Mouse (Mus musculus) MEL (cell line): ENCODE data around the gene Fars2. TPM values are rescaled to one million over a fixed set of nuclear protein-coding genes. Genes with fewer than 3 reads are reported as not detected.

Experiments
- DNase-seq: peaks from one replicate; pipeline ENCODE4 v3.0.0; 2011; ENCODE audit warnings: low read depth, low spot score
- H3K27ac ChIP-seq: 2 replicates; pipeline ENCODE4 v1.5.1; 2012; ENCODE audit warnings: low read depth, mild to moderate bottlenecking, control low read depth, low read length, moderate library complexity; ENCODE audit not compliant: control insufficient read depth
- H3K27me3 ChIP-seq, 2 experiments: fragments of 150-350 bp in 1 of 2; sonication (generic) in 1 of 2; 2 replicates each; pipeline ENCODE4 v1.6.1; 2012; ENCODE audit warnings: low read length in 2 of 2, mild to moderate bottlenecking in 2 of 2, improper control_type of control experiment in 1 of 2, moderate library complexity in 1 of 2; ENCODE audit not compliant: insufficient read depth in 2 of 2, control insufficient read depth in 1 of 2
- H3K36me3 ChIP-seq, 2 experiments: 2 replicates each; pipeline ENCODE4 v1.6.1; 2012 to 2014; ENCODE audit warnings: low read length in 2 of 2, improper control_type of control experiment in 1 of 2, inconsistent platforms in 1 of 2, mild to moderate bottlenecking in 1 of 2; ENCODE audit not compliant: insufficient read depth in 2 of 2, control insufficient read depth in 1 of 2
- H3K4me1 ChIP-seq, 2 experiments: fragments of 150-350 bp in 1 of 2; sonication (generic) in 1 of 2; 2 replicates each; pipeline ENCODE4 v1.6.1; 2012; ENCODE audit warnings: low read length in 2 of 2, improper control_type of control experiment in 1 of 2, mild to moderate bottlenecking in 1 of 2; ENCODE audit not compliant: insufficient read depth in 2 of 2, control insufficient read depth in 1 of 2
- H3K4me3 ChIP-seq, 2 experiments: fragments of 150-350 bp in 1 of 2; sonication (generic) in 1 of 2; 2 replicates each; pipeline ENCODE4 v1.5.1; 2012; ENCODE audit warnings: low read depth in 2 of 2, low read length in 2 of 2, mild to moderate bottlenecking in 2 of 2, moderate library complexity in 2 of 2, control low read depth in 1 of 2, improper control_type of control experiment in 1 of 2; ENCODE audit not compliant: control insufficient read depth in 1 of 2, insufficient read depth in 1 of 2
- H3K79me2 ChIP-seq: 2 replicates; pipeline ENCODE4 v1.6.1; 2012; ENCODE audit warnings: mild to moderate bottlenecking, low read length, moderate library complexity; ENCODE audit not compliant: control insufficient read depth, poor library complexity, insufficient read depth
- H3K9ac ChIP-seq: 2 replicates; pipeline ENCODE4 v1.6.1; 2012; ENCODE audit warnings: low read depth, mild to moderate bottlenecking, control low read depth, low read length, moderate library complexity; ENCODE audit not compliant: control insufficient read depth, poor library complexity, severe bottlenecking
- H3K9me3 ChIP-seq: fragments of 150-350 bp; sonication (generic); replicated peaks from 2 replicates; pipeline ENCODE4 v1.6.1; 2012; ENCODE audit warnings: mild to moderate bottlenecking, low read length, improper control_type of control experiment, moderate library complexity; ENCODE audit not compliant: insufficient read depth
- CHD1 ChIP-seq: IDR thresholded peaks from 2 replicates; pipeline ENCODE4 v1.6.1; 2012; ENCODE audit warnings: low read depth, mild to moderate bottlenecking, inconsistent platforms, low read length, improper control_type of control experiment
- CHD2 ChIP-seq: IDR thresholded peaks from 2 replicates; pipeline ENCODE4 v1.6.1; 2011; ENCODE audit warnings: low read length, improper control_type of control experiment
- CTCF ChIP-seq, 3 experiments: IDR thresholded peaks in 2 of 3; conservative IDR thresholded peaks in 1 of 3; 2 replicates each; pipeline ENCODE4 v1.5.1; 2011 to 2012; ENCODE audit warnings: low read length in 3 of 3, low read depth in 2 of 3, mild to moderate bottlenecking in 2 of 3, improper control_type of control experiment in 1 of 3, inconsistent platforms in 1 of 3, mixed read lengths in 1 of 3, moderate library complexity in 1 of 3; ENCODE audit not compliant: control insufficient read depth in 1 of 3, insufficient read depth in 1 of 3, poor library complexity in 1 of 3, severe bottlenecking in 1 of 3
- ELF1 ChIP-seq: IDR thresholded peaks from 2 replicates; pipeline ENCODE4 v1.6.1; 2014; ENCODE audit warnings: low read depth, mild to moderate bottlenecking, inconsistent platforms, low read length, improper control_type of control experiment, moderate library complexity
- EP300 ChIP-seq, 2 experiments: IDR thresholded peaks; 2 replicates each; pipeline ENCODE4 v1.6.1; 2011; ENCODE audit warnings: improper control_type of control experiment in 2 of 2, low read length in 2 of 2, low read depth in 1 of 2, mild to moderate bottlenecking in 1 of 2
- ETS1 ChIP-seq: IDR thresholded peaks from 2 replicates; pipeline ENCODE4 v1.6.1; 2012; ENCODE audit warnings: low read depth, mild to moderate bottlenecking, inconsistent platforms, low read length, improper control_type of control experiment, moderate library complexity
- GABPA ChIP-seq: IDR thresholded peaks from 2 replicates; pipeline ENCODE4 v1.6.1; 2012; ENCODE audit warnings: low read depth, mild to moderate bottlenecking, inconsistent platforms, low read length, improper control_type of control experiment, moderate library complexity
- GATA1 ChIP-seq: IDR thresholded peaks from 2 replicates; pipeline ENCODE4 v1.6.1; 2011; ENCODE audit warnings: low read depth, low read length, improper control_type of control experiment
- HCFC1 ChIP-seq: IDR thresholded peaks from 2 replicates; pipeline ENCODE4 v1.6.1; 2012; ENCODE audit warnings: low read depth, mild to moderate bottlenecking, inconsistent platforms, low read length, improper control_type of control experiment, moderate library complexity
- JUND ChIP-seq: IDR thresholded peaks from 2 replicates; pipeline ENCODE4 v1.6.1; 2011; ENCODE audit warnings: low read depth, mild to moderate bottlenecking, improper control_type of control experiment, low read length
- KAT2A ChIP-seq: conservative IDR thresholded peaks from 2 replicates; pipeline ENCODE4 v1.6.1; 2012; ENCODE audit warnings: low read depth, low read length, improper control_type of control experiment, inconsistent platforms
- MAFK ChIP-seq: IDR thresholded peaks from 2 replicates; pipeline ENCODE4 v1.6.1; 2011; ENCODE audit warnings: low read depth, mild to moderate bottlenecking, low read length, improper control_type of control experiment, borderline replicate concordance
- MAX ChIP-seq: IDR thresholded peaks from 2 replicates; pipeline ENCODE4 v1.6.1; 2011; ENCODE audit warnings: low read length, improper control_type of control experiment
- MAZ ChIP-seq: IDR thresholded peaks from 2 replicates; pipeline ENCODE4 v1.6.1; 2012; ENCODE audit warnings: low read depth, mild to moderate bottlenecking, inconsistent platforms, low read length, improper control_type of control experiment
- MEF2A ChIP-seq: IDR thresholded peaks from 2 replicates; pipeline ENCODE4 v1.6.1; 2014; ENCODE audit warnings: low read depth, mild to moderate bottlenecking, inconsistent platforms, low read length, improper control_type of control experiment; ENCODE audit not compliant: poor library complexity, insufficient replicate concordance, severe bottlenecking; ENCODE audit errors: extremely low read depth
- MXI1 ChIP-seq: IDR thresholded peaks from 2 replicates; pipeline ENCODE4 v1.6.1; 2011; ENCODE audit warnings: mild to moderate bottlenecking, low read depth, low read length, improper control_type of control experiment
- MYB ChIP-seq: IDR thresholded peaks from 2 replicates; pipeline ENCODE4 v1.6.1; 2011; ENCODE audit warnings: mild to moderate bottlenecking, low read depth, low read length, improper control_type of control experiment
- MYC ChIP-seq: IDR thresholded peaks from 2 replicates; pipeline ENCODE4 v1.6.1; 2011; ENCODE audit warnings: low read depth, mild to moderate bottlenecking, low read length, improper control_type of control experiment, moderate library complexity
- NELFE ChIP-seq: IDR thresholded peaks from 2 replicates; pipeline ENCODE4 v1.6.1; 2011; ENCODE audit warnings: low read depth, low read length, improper control_type of control experiment
- NRF1 ChIP-seq: IDR thresholded peaks from 2 replicates; pipeline ENCODE4 v1.6.1; 2014; ENCODE audit warnings: low read depth, mild to moderate bottlenecking, inconsistent platforms, low read length, improper control_type of control experiment, moderate library complexity; ENCODE audit not compliant: poor library complexity, insufficient read depth, severe bottlenecking
- POLR2A ChIP-seq, 2 experiments: IDR thresholded peaks; 2 replicates each; pipeline ENCODE4 v1.6.1; 2011 to 2012; ENCODE audit warnings: low read length in 2 of 2, mild to moderate bottlenecking in 2 of 2, control low read depth in 1 of 2, improper control_type of control experiment in 1 of 2, low read depth in 1 of 2, moderate library complexity in 1 of 2; ENCODE audit not compliant: control insufficient read depth in 1 of 2, insufficient read depth in 1 of 2, poor library complexity in 1 of 2
- POLR2AphosphoS2 ChIP-seq: IDR thresholded peaks from 2 replicates; pipeline ENCODE4 v1.6.1; 2011; ENCODE audit warnings: low read length, improper control_type of control experiment
- POLR2AphosphoS5 ChIP-seq: IDR thresholded peaks from 2 replicates; pipeline ENCODE4 v1.6.1; 2012; ENCODE audit warnings: low read depth, borderline replicate concordance, mild to moderate bottlenecking, inconsistent platforms, low read length, moderate library complexity, mixed read lengths
- RAD21 ChIP-seq: IDR thresholded peaks from 2 replicates; pipeline ENCODE4 v1.6.1; 2011; ENCODE audit warnings: mild to moderate bottlenecking, low read depth, low read length, improper control_type of control experiment
- RCOR1 ChIP-seq: IDR thresholded peaks from 2 replicates; pipeline ENCODE4 v1.6.1; 2012; ENCODE audit warnings: low read depth, mild to moderate bottlenecking, inconsistent platforms, low read length, improper control_type of control experiment
- SIN3A ChIP-seq: IDR thresholded peaks from 2 replicates; pipeline ENCODE4 v1.6.1; 2012; ENCODE audit warnings: low read length, improper control_type of control experiment, inconsistent platforms
- SMC3 ChIP-seq: IDR thresholded peaks from 2 replicates; pipeline ENCODE4 v1.6.1; 2011; ENCODE audit warnings: low read depth, low read length, improper control_type of control experiment
- TAL1 ChIP-seq: IDR thresholded peaks from 2 replicates; pipeline ENCODE4 v1.6.1; 2012; ENCODE audit warnings: mild to moderate bottlenecking, inconsistent platforms, low read length, moderate library complexity, mixed read lengths
- TBP ChIP-seq: IDR thresholded peaks from 2 replicates; pipeline ENCODE4 v1.8.0; 2011; ENCODE audit warnings: low read depth, low read length, improper control_type of control experiment
- TCF12 ChIP-seq: IDR thresholded peaks from 2 replicates; pipeline ENCODE4 v1.6.1; 2014; ENCODE audit warnings: low read depth, mild to moderate bottlenecking, inconsistent platforms, low read length, improper control_type of control experiment, moderate library complexity
- UBTF ChIP-seq: IDR thresholded peaks from 2 replicates; pipeline ENCODE4 v1.6.1; 2012; ENCODE audit warnings: low read depth, mild to moderate bottlenecking, inconsistent platforms, low read length, improper control_type of control experiment, moderate library complexity, borderline replicate concordance; ENCODE audit not compliant: insufficient read depth
- USF1 ChIP-seq: IDR thresholded peaks from 2 replicates; pipeline ENCODE4 v1.6.1; 2014; ENCODE audit warnings: low read depth, mild to moderate bottlenecking, inconsistent platforms, low read length, improper control_type of control experiment, moderate library complexity
- USF2 ChIP-seq, 2 experiments: IDR thresholded peaks; 2 replicates each; pipeline ENCODE4 v1.6.1; 2011 to 2012; ENCODE audit warnings: improper control_type of control experiment in 2 of 2, low read length in 2 of 2, borderline replicate concordance in 1 of 2, inconsistent platforms in 1 of 2, low read depth in 1 of 2, mild to moderate bottlenecking in 1 of 2; ENCODE audit not compliant: insufficient read depth in 1 of 2
- ZC3H11A ChIP-seq: IDR thresholded peaks from 2 replicates; pipeline ENCODE4 v1.6.1; 2012; ENCODE audit warnings: low read depth, mild to moderate bottlenecking, inconsistent platforms, low read length, improper control_type of control experiment
- ZKSCAN1 ChIP-seq: IDR thresholded peaks from 2 replicates; pipeline ENCODE4 v1.6.1; 2012; ENCODE audit warnings: low read depth, mild to moderate bottlenecking, inconsistent platforms, low read length, improper control_type of control experiment, moderate library complexity
- ZMIZ1 ChIP-seq: IDR thresholded peaks from 2 replicates; pipeline ENCODE4 v1.6.1; 2012; ENCODE audit warnings: low read depth, mild to moderate bottlenecking, inconsistent platforms, low read length, improper control_type of control experiment, moderate library complexity
- ZNF384 ChIP-seq: IDR thresholded peaks from 2 replicates; pipeline ENCODE4 v1.6.1; 2012; ENCODE audit warnings: low read depth, mild to moderate bottlenecking, inconsistent platforms, low read length, improper control_type of control experiment
- polyA plus RNA-seq, 2 experiments: library from polyadenylated mRNA; stranded (reverse) in 1 of 2; unstranded in 1 of 2; fragments of >175 nt in 1 of 2; fragments of >200 nt in 1 of 2; gene quantifications; 2 replicates each; pipeline versions ENCODE4 v1.2.1 to v1.2.4; 2012; ENCODE audit warnings: low replicate concordance in 2 of 2, low read depth in 1 of 2; ENCODE audit not compliant: insufficient read length in 2 of 2, insufficient read depth in 1 of 2, missing spikeins in 1 of 2
- total RNA-seq: library from RNA; depleted of rRNA; stranded (reverse); fragments of 300-350 nt; gene quantifications from 2 replicates; pipeline ENCODE4 v1.2.3, GENCODE M21; 2012

The Fars2 gene
- total and polyA plus RNA-seq, 3 experiments, result 32.6 to 39.2 TPM; not detected in 1

DNA sequence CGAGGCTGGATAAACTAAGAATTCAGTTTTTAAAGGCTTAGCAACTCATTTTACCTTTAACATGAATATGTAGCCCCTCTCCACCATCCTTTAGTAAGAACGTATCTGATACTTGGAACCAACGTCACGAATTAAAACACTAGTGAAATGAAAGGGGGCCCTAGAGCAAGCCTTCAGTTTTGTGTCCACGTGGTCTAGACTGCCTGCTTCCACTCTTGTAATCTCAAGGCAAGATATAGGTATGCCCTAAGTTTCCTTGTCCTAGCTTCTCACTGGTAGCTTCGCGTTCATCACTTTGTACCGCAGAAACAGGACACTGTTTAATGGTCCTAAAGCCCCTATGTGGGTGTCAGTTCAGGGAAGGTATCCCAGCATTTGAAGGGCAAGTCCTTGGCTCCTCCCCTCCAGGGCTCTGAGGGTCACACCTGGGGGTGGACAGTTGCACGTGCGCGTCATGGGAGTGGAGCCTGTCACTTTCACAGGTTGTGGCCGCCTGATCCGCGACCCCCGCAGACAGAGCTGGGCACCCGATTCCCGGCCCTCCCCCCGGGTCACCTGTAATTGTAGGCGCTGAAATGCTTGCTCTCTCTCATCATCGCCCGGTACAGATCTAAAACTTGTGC lies 581 bp upstream of the Fars2 start:
- peak overlapping the region; percentile 80 to 91 for H3K4me3 ChIP-seq
- peak; percentile 79 for DNase-seq
- H3K79me2 ChIP-seq, result peaks cover 15% of the 10 kb centered on the region
- no peaks in the 10 kb centered on the region for H3K27me3 ChIP-seq
- peaks cover 9 to 20% of the 10 kb centered on the region in 2 experiments for H3K4me1 ChIP-seq
- peak overlapping the region; percentile 87 for H3K9ac ChIP-seq
- peaks cover 0 to 30% of the 10 kb centered on the region in 2 experiments; a peak in 2 of 4 replicates for H3K36me3 ChIP-seq
- no peaks in the 10 kb centered on the region for H3K9me3 ChIP-seq
- H3K27ac ChIP-seq, result peak overlapping the region; percentile 74
- no peak for TF ChIP-seq KAT2A
- no peak for TF ChIP-seq CTCF (IDR thresholded peaks at IDR 0.05 in 2 of 3, conservative IDR thresholded peaks at IDR 0.05 in 1 of 3; ENCODE audit: control insufficient read depth in 1 of 3, insufficient read depth in 1 of 3, low read depth in 2 of 3, low read length in 3 of 3, poor library complexity in 1 of 3, severe bottlenecking in 1 of 3)
- TF ChIP-seq TCF12, result no peak
- no peak for TF ChIP-seq NELFE
- TF ChIP-seq TAL1, result no peak
- TF ChIP-seq ETS1, result no peak
- TF ChIP-seq ZNF384, result no peak
- TF ChIP-seq ZC3H11A, result no peak
- TF ChIP-seq USF2 (IDR thresholded peaks at IDR 0.05; ENCODE audit: borderline replicate concordance in 1 of 2, insufficient read depth in 1 of 2, low read depth in 1 of 2, low read length in 2 of 2), result no peak
- TF ChIP-seq EP300 (IDR thresholded peaks at IDR 0.05; ENCODE audit: low read depth in 1 of 2, low read length in 2 of 2), result no peak
- TF ChIP-seq MAX, result peak; percentile 86
- TF ChIP-seq UBTF, result no peak
- TF ChIP-seq CHD1, result no peak
- TF ChIP-seq MYC, result peak; percentile 93
- no peak for TF ChIP-seq MAFK
- TF ChIP-seq ZKSCAN1, result no peak
- no peak for TF ChIP-seq SMC3
- TF ChIP-seq ZMIZ1, result no peak
- TF ChIP-seq ELF1, result no peak
- TF ChIP-seq NRF1, result no peak
- peak; percentile 61 for TF ChIP-seq SIN3A
- no peak for TF ChIP-seq POLR2AphosphoS2
- TF ChIP-seq MAZ, result no peak
- no peak for TF ChIP-seq MEF2A
- no peak for TF ChIP-seq RCOR1
- no peak for TF ChIP-seq RAD21
- TF ChIP-seq MYB, result no peak
- peak; percentile 80 for TF ChIP-seq USF1
- no peak for TF ChIP-seq POLR2AphosphoS5
- TF ChIP-seq CHD2, result no peak
- TF ChIP-seq JUND, result no peak
- TF ChIP-seq MXI1, result peak; percentile 95
- TF ChIP-seq TBP, result no peak
- peak; percentile 29; the same call in 1 of the 2 replicates for TF ChIP-seq HCFC1
- no peak; a peak in 1 of 4 replicates for TF ChIP-seq POLR2A (IDR thresholded peaks at IDR 0.05; ENCODE audit: control insufficient read depth in 1 of 2, insufficient read depth in 1 of 2, low read depth in 1 of 2, low read length in 2 of 2, poor library complexity in 1 of 2)
- TF ChIP-seq GABPA, result no peak
- TF ChIP-seq GATA1, result no peak
